Mouse (Mus musculus): ENCODE results near the gene Ntm.

The Ntm gene

GRCm38 (mm10) chr9:29115337-29115736, 847.6 kb downstream of the Ntm start:
- DNase-seq = no peak

GRCm38 (mm10) chr9:29106771-29107170, 856.2 kb downstream of the Ntm start:
- DNase-seq = no peak

GRCm38 (mm10) chr9:29104442-29104841, 858.5 kb downstream of the Ntm start:
- no peak for DNase-seq

GRCm38 (mm10) chr9:29103993-29104392, 858.9 kb downstream of the Ntm start:
- peak; percentile 89 to 91 for DNase-seq

- no peak for DNase-seq
These were observed 862.3 kb downstream of the Ntm start for GRCm38 (mm10) chr9:29100624-29101023.

- no peak for DNase-seq
These were observed 870.5 kb downstream of the Ntm start for GRCm38 (mm10) chr9:29092443-29092842.

- DNase-seq = no peak
These were observed 874.3 kb downstream of the Ntm start for GRCm38 (mm10) chr9:29088657-29089056.

- DNase-seq = no peak
These were observed 875.3 kb downstream of the Ntm start for GRCm38 (mm10) chr9:29087656-29088055.

GRCm38 (mm10) chr9:29087171-29087570, 875.8 kb downstream of the Ntm start:
- no peak for DNase-seq

GRCm38 (mm10) chr9:29075924-29076577, 886.9 kb downstream of the Ntm start:
- DNase-seq = peak; percentile 75 to 80

- peak; percentile 35 to 53 for DNase-seq
These were observed 887.7 kb downstream of the Ntm start for GRCm38 (mm10) chr9:29075243-29075642.

- peak; percentile 64 to 77 for DNase-seq
These were observed 888.4 kb downstream of the Ntm start for GRCm38 (mm10) chr9:29074494-29074893.

- DNase-seq = peak in 1 of 2 experiments; percentile 50
These were observed 890.9 kb downstream of the Ntm start for GRCm38 (mm10) chr9:29071997-29072396.

GRCm38 (mm10) chr9:29067572-29067971, 895.4 kb downstream of the Ntm start:
- DNase-seq = no peak

- DNase-seq = peak; percentile 39 to 41
These were observed 902.6 kb downstream of the Ntm start for GRCm38 (mm10) chr9:29060293-29060692.

- DNase-seq = peak; percentile 35 to 51
These were observed 904.1 kb downstream of the Ntm start for GRCm38 (mm10) chr9:29058811-29059210.

- DNase-seq = peak in 1 of 2 experiments; percentile 40
These were observed 907.3 kb downstream of the Ntm start for GRCm38 (mm10) chr9:29055637-29056036.

GRCm38 (mm10) chr9:29036466-29036865, 926.5 kb downstream of the Ntm start:
- no peak for DNase-seq

GRCm38 (mm10) chr9:29036058-29036457, 926.9 kb downstream of the Ntm start:
- DNase-seq = no peak

- DNase-seq = peak in 1 of 2 experiments; percentile 7
These were observed 936.5 kb downstream of the Ntm start for GRCm38 (mm10) chr9:29026410-29026809.

GRCm38 (mm10) chr9:29025603-29026002, 937.3 kb downstream of the Ntm start:
- DNase-seq = no peak

GRCm38 (mm10) chr9:29025104-29025503, 937.8 kb downstream of the Ntm start:
- DNase-seq = peak; percentile 15 to 26

GRCm38 (mm10) chr9:29016879-29017278, 946.1 kb downstream of the Ntm start:
- DNase-seq = no peak

GRCm38 (mm10) chr9:29013881-29014280, 949.1 kb downstream of the Ntm start:
- no peak for DNase-seq

GRCm38 (mm10) chr9:29012541-29012940, 950.4 kb downstream of the Ntm start:
- no peak for DNase-seq

Measured in cerebellum, postnatal 10 days (tissue).